Mouse (Mus musculus) megakaryocyte, embryonic 14.5 days (primary cell): ENCODE results near the gene Csrnp2.

Experiments used
- FLI1 ChIP-seq: IDR thresholded peaks from 2 replicates; pipeline ENCODE4 v1.6.1; 2012; ENCODE audit warnings: low read length, inconsistent platforms, mixed read lengths
- GATA1 ChIP-seq: IDR thresholded peaks from 3 replicates; pipeline ENCODE4 v1.6.1; 2012; ENCODE audit warnings: mixed read lengths, low read length, inconsistent platforms, borderline replicate concordance

DNA sequence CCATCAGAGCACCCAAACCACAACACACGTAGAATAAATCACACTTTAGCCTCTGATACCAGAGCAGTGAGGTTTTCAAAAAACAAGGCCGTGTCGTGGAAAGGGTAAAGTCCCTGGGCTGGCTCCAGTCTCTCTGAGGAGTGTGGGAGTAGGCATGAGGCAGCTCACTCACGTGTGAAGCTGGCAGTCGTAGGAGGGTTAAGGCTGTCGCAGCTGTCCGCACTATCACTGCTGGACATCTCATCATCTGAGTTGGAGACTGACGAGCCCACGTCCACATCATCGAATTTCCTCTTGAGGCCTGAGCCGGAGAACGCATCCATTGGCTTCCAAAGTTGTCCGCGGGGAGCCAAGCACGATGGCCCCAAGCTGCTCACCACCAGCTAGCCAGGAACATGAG lies 6.0 kb downstream of the Csrnp2 start:
- no peak for TF ChIP-seq GATA1
- TF ChIP-seq FLI1, result no peak
